Mouse (Mus musculus): ENCODE results near the gene Apbb2. TPM values are rescaled to one million over a fixed set of nuclear protein-coding genes. Genes with fewer than 3 reads are reported as not detected.

The Apbb2 gene
- polyA plus RNA-seq, 1 experiment from 2014 or later = 29.3 TPM

DNA sequence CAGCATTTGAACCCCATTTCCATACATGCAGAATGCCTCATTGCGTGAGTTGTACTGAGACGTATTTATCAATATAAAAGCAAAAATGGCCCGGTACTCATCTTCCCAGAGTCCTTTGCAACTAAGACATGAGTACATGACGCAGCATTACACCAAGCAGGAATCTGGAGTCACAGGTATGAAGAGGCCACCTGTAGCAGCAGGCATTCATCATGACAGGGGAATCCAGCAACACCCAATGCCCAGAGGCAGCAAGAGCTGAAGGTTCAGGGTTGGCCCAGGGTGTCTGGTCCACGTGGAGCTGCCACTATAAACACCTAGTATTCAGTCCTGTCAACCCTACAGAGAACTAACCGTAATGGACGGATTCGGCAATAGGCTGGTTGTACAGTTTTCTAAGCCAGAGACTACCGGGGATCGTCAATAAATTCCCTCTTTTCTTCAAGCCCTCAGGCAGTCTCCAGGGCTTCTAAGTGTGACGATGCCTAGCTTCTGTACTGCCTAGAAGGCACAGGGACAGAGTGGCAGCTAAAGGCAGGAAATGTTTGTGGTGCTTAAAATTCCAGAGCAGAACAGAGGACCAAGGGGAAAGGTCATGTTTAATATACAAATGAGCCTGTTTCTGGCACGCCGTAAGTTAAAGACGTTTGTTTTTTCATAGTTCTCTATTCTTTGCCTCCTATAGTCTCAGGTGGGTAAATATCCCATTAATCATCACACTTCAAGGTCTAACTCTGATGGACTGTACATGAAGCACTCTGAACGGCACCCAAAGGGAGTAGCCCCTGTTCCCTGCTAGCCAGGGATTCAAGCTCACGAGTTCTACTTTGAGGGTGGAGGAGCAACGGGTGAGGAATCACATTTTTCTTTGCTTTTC, 114.8 kb downstream of the Apbb2 start:
- Histone ChIP-seq H3K27me3 (replicated peaks) (no peaks in the 10 kb centered on the region), H3K9ac (peak overlapping the region; percentile 19), H3K4me3 (no peak overlapping the region), H3K9me3 (0 out of 2 replicates have a peak, but pooled peaks cover 6% of the 10 kb centered on the region), H3K4me2 (peak overlapping the region; percentile 45), H3K27ac (replicated peaks) (peak overlapping the region; percentile 60), H3K36me3 (0 out of 2 replicates have a peak, but pooled peaks cover 3% of the 10 kb centered on the region), H3K4me1 (peaks cover 28% of the 10 kb centered on the region)
- whole genome bisulfite sequencing = 40% methylated on average over 17 of the region's 17 CpGs
- no peak for ATAC-seq (ENCODE audit: extremely low read depth, insufficient number of reproducible peaks, low FRiP score, low TSS enrichment)

DNA sequence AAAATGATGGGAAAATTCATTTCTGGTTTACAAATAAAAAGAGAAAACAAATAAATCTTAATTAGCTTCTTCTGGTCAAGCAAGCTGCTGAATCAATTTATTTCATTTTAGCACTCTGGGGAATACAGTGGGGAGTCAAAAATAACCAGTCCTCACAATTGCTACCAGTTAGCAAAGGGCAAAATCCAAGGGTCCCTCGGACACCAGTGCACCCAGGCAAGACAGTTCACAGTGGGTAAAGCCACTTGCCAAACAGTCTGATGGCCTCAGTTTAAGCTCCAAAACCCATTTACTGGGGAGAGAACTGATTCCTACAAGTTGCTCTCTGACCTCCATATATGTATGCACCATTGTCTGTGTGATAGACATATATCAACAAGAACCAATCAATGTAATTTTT, 115.6 kb downstream of the Apbb2 start:
- Histone ChIP-seq H3K4me3 (no peak overlapping the region), H3K27me3 (replicated peaks) (no peaks in the 10 kb centered on the region), H3K9ac (no peak overlapping the region), H3K4me2 (no peak overlapping the region), H3K9me3 (0 out of 2 replicates have a peak, but pooled peaks cover 6% of the 10 kb centered on the region), H3K4me1 (peaks cover 32% of the 10 kb centered on the region), H3K27ac (replicated peaks) (no peak overlapping the region), H3K36me3 (0 out of 2 replicates have a peak, but pooled peaks cover 3% of the 10 kb centered on the region)
- WGBS = 83% methylated on average over 1 of the region's 1 CpGs
- no peak for ATAC-seq (ENCODE audit: extremely low read depth, insufficient number of reproducible peaks, low FRiP score, low TSS enrichment)

DNA sequence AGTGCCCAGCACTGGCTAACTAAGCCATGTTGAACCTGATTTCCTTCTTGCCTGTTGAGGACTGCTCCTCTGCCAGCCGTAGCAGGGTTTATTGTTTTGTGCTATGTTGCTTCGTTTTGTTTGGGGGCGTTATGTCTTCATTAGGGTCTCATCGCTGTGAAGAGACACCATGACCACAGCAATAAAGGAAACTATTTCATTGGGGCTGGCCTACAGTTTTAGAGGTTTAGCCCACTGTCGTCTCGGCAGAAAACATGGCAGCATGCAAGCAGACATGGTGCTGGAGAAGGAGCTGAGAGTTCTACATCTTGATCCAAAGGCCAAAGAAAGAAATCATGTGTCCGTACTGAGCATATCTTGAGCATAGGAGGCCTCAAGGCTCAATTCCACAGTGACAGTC, 119.0 kb downstream of the Apbb2 start:
- no peak overlapping the region for H3K9ac ChIP-seq
- H3K4me3 ChIP-seq = no peak overlapping the region
- no peak for ATAC-seq (ENCODE audit: extremely low read depth, insufficient number of reproducible peaks, low FRiP score, low TSS enrichment)
- H3K4me1 ChIP-seq = peaks cover 49% of the 10 kb centered on the region
- H3K27ac ChIP-seq (replicated peaks) = no peak overlapping the region
- 84% methylated on average over 7 of the region's 7 CpGs for WGBS
- 0 out of 2 replicates have a peak, but pooled peaks cover 6% of the 10 kb centered on the region for H3K9me3 ChIP-seq
- no peaks in the 10 kb centered on the region for H3K27me3 ChIP-seq (replicated peaks)
- no peak overlapping the region for H3K4me2 ChIP-seq
- H3K36me3 ChIP-seq = 0 out of 2 replicates have a peak, but pooled peaks cover 3% of the 10 kb centered on the region

DNA sequence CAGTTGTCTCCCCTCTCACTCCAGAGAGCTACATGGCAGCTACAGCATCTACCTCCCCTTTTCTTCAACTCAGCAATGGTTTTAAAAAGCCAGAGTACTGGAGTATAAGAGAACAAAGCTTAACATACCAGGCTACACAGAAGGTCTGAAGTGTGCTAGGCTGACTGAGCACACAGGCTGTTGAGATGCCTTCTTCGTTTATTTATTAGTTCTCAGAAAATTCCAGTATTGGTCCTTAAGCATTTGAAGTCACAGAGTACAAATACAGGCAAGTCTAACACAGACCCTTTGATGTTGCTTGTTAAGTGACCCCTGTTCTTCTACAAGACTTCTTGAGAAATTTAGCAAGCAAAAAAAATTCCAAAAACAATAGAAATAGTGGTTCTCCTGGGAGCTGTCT, 120.4 kb downstream of the Apbb2 start:
- no peak overlapping the region for H3K4me2 ChIP-seq
- WGBS = 74% methylated on average over 1 of the region's 1 CpGs
- H3K27ac ChIP-seq (replicated peaks) = no peak overlapping the region
- H3K9ac ChIP-seq = peak overlapping the region; percentile 44; the same call in 1 of the 2 replicates
- no peak overlapping the region for H3K4me3 ChIP-seq
- 0 out of 2 replicates have a peak, but pooled peaks cover 3% of the 10 kb centered on the region for H3K36me3 ChIP-seq
- no peaks in the 10 kb centered on the region for H3K27me3 ChIP-seq (replicated peaks)
- H3K9me3 ChIP-seq = 0 out of 2 replicates have a peak, but pooled peaks cover 6% of the 10 kb centered on the region
- H3K4me1 ChIP-seq = peaks cover 38% of the 10 kb centered on the region
- ATAC-seq (ENCODE audit: extremely low read depth, insufficient number of reproducible peaks, low FRiP score, low TSS enrichment) = no peak

DNA sequence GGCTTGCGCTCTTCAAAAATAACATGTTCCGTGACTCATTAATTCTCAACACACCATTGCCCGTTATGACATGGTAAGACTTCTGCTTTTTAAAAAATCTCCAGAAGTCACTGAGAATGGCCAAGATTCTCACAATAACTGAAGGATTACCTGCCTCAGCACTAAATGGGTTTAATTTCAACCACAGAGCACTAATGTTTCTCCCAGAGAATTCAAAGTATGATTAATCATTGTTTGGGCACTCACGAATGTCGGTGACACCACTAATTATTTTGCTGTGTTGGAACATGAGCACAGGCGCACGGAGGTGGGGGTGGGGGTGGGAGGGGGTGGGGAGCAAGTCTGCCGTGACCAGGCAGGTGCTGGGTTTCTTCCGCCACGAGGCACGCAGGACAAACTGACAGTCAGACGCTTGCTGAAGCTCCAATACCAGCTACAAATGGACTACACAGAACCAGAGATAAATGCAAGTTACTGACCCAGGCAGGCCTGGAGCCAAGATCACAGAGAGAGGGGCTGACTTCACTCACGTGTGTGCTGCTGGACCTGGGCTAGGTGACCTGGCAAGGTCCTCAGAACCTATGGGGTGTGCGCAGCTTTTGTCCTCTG, 121.0 kb downstream of the Apbb2 start:
- ATAC-seq (ENCODE audit: extremely low read depth, insufficient number of reproducible peaks, low FRiP score, low TSS enrichment) = no peak
- H3K27ac ChIP-seq (replicated peaks) = no peak overlapping the region
- peak overlapping the region; percentile 44; the same call in 1 of the 2 replicates for H3K9ac ChIP-seq
- H3K9me3 ChIP-seq = 0 out of 2 replicates have a peak, but pooled peaks cover 6% of the 10 kb centered on the region
- peaks cover 41% of the 10 kb centered on the region for H3K4me1 ChIP-seq
- WGBS = 63% methylated on average over 14 of the region's 14 CpGs
- no peak overlapping the region for H3K4me3 ChIP-seq
- H3K36me3 ChIP-seq = 0 out of 2 replicates have a peak, but pooled peaks cover 3% of the 10 kb centered on the region
- H3K4me2 ChIP-seq = no peak overlapping the region
- no peaks in the 10 kb centered on the region for H3K27me3 ChIP-seq (replicated peaks)

DNA sequence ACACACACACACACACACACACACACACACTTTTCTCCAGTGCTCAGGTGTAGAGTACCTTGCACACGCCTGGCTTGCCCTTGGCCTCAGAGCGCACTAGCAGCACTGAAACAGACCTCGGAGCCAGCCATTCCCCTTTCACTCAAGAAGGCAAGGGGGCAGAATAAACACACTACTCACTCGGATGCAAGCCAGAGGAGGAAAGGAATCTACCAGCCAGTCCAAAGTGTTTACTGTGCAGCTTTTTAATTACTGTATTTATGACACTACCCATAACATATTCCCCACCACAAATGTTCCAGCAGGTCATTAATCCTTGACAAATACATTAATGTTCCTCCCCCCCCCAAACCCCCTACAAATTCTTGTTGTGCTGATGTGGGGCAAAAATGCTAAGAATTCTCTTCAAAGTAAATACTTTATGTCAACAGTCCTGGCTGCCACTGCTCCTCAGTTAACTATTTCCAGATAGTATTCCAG, 121.7 kb downstream of the Apbb2 start:
- peaks cover 46% of the 10 kb centered on the region for H3K4me1 ChIP-seq
- H3K27me3 ChIP-seq (replicated peaks) = no peaks in the 10 kb centered on the region
- ATAC-seq (ENCODE audit: extremely low read depth, insufficient number of reproducible peaks, low FRiP score, low TSS enrichment) = no peak
- H3K27ac ChIP-seq (replicated peaks) = no peak overlapping the region
- H3K4me2 ChIP-seq = no peak overlapping the region
- 33% methylated on average over 4 of the region's 4 CpGs for WGBS
- H3K4me3 ChIP-seq = no peak overlapping the region
- 0 out of 2 replicates have a peak, but pooled peaks cover 6% of the 10 kb centered on the region for H3K9me3 ChIP-seq
- H3K36me3 ChIP-seq = 0 out of 2 replicates have a peak, but pooled peaks cover 3% of the 10 kb centered on the region
- no peak overlapping the region for H3K9ac ChIP-seq

DNA sequence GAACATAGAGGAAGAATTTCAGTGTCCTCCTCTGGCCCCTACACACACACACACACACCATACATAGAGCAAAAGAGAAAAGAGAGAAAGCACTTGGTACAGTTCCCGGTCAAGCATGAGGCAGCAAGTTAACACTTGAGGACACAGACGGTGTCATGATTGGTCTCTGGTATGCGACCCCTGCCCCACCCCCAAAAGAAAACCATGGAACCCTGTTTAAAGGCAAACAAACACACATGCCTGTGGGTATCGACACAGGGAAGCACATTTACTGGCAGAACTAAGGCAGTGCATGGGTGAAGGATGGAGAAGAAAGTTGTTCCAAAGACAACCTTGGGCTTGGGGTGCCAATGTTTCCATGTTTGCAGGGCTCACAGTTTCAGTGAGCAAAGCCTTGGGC, 123.9 kb downstream of the Apbb2 start:
- ATAC-seq (ENCODE audit: extremely low read depth, insufficient number of reproducible peaks, low FRiP score, low TSS enrichment) = no peak
- no peaks in the 10 kb centered on the region for H3K36me3 ChIP-seq

DNA sequence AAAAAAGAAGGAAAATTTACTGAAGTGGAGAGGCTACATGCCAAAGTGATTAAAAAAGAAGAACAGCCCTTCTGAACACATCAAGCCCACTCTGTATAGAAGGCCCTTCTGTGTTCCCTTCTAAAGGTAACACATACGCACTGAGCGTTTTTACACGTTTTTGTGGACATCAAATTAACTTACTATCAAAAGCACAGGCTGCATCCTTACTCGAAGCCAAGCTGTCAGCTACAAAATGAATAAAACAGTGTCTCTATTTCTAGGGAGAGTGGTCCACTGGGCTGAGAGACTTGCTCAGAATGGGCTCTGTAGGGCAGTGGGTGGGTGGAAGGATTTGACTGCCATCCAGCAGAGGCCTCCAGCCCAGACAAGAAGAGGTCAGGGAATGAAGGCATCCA, 126.0 kb downstream of the Apbb2 start:
- peaks cover 54% of the 10 kb centered on the region for H3K4me1 ChIP-seq
- no peak overlapping the region for H3K4me3 ChIP-seq
- no peak for ATAC-seq (ENCODE audit: extremely low read depth, insufficient number of reproducible peaks, low FRiP score, low TSS enrichment)
- 78% methylated on average over 4 of the region's 4 CpGs for WGBS
- no peak overlapping the region for H3K9ac ChIP-seq
- no peak overlapping the region for H3K27ac ChIP-seq (replicated peaks)
- H3K9me3 ChIP-seq = no peaks in the 10 kb centered on the region
- no peaks in the 10 kb centered on the region for H3K27me3 ChIP-seq (replicated peaks)
- H3K36me3 ChIP-seq = no peaks in the 10 kb centered on the region
- H3K4me2 ChIP-seq = no peak overlapping the region

More for the DNA sequence above, 123.9 kb downstream of the Apbb2 start:
- H3K4me3 ChIP-seq = no peak overlapping the region
- no peak overlapping the region for H3K4me2 ChIP-seq
- no peaks in the 10 kb centered on the region for H3K9me3 ChIP-seq
- H3K4me1 ChIP-seq = peaks cover 60% of the 10 kb centered on the region
- no peaks in the 10 kb centered on the region for H3K27me3 ChIP-seq (replicated peaks)
- H3K9ac ChIP-seq = no peak overlapping the region
- WGBS = 47% methylated on average over 4 of the region's 4 CpGs
- no peak overlapping the region for H3K27ac ChIP-seq (replicated peaks)

DNA sequence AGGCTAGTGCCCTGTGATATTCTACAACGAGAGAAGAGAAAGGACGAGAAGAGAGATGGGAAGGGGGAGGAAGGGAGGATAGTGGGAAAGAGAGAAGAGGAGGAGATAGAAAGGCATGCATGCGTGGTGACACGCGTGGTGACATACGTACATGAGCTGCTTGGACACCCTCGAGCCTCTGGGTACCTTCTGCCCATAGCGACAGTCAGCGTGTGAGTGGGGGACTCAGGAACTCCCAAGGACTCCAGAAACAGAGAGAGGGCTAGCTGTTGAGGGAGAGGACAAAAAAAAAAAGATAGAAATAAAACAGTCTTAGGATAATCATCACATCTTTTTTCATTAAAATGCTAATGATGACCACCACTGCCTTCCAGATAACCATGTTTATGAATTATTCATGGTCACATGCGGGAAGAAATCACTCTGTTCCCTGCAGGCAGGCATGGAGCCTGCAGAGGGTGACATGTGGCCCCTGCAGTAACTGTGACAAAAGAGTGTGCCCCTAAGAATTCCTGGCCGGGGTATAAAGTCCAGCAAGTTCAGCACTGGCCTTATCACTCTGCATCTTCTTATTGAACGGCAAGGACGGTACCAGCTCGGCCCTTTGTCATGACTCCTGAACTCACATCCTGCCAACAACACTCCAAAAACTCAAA, 126.5 kb downstream of the Apbb2 start:
- H3K9me3 ChIP-seq = no peaks in the 10 kb centered on the region
- H3K27ac ChIP-seq (replicated peaks) = no peak overlapping the region
- 78% methylated on average over 14 of the region's 14 CpGs for WGBS
- H3K9ac ChIP-seq = no peak overlapping the region
- no peak overlapping the region for H3K4me3 ChIP-seq
- no peaks in the 10 kb centered on the region for H3K36me3 ChIP-seq
- no peak for ATAC-seq (ENCODE audit: extremely low read depth, insufficient number of reproducible peaks, low FRiP score, low TSS enrichment)
- H3K4me1 ChIP-seq = peaks cover 48% of the 10 kb centered on the region
- no peaks in the 10 kb centered on the region for H3K27me3 ChIP-seq (replicated peaks)
- H3K4me2 ChIP-seq = no peak overlapping the region

DNA sequence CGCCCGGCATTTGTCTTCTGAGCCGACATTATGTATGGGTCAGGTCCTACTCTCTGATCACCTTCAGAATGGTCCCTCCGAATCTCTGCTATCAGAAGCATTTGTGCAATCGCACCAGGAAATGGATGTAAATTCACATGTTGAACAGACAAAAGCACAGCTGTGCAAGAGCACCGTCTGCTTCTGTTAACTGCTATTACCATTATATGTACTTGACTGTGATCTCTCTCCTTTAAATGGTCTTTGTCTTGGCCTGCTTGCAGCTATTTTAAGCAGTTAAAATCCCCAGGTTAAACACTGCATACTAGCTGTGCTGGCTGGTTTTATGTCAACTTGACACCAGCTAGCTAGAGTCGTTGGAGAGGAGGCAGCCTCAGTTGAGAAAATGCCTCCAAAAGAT, 132.6 kb downstream of the Apbb2 start:
- 55% methylated on average over 7 of the region's 7 CpGs for WGBS
- no peaks in the 10 kb centered on the region for H3K27me3 ChIP-seq (replicated peaks)
- ATAC-seq (ENCODE audit: extremely low read depth, insufficient number of reproducible peaks, low FRiP score, low TSS enrichment) = no peak
- no peaks in the 10 kb centered on the region for H3K9me3 ChIP-seq
- H3K9ac ChIP-seq = no peak overlapping the region
- peak overlapping the region; percentile 16; the same call in 1 of the 2 replicates for H3K27ac ChIP-seq (replicated peaks)
- no peak overlapping the region for H3K4me2 ChIP-seq
- H3K4me1 ChIP-seq = peaks cover 29% of the 10 kb centered on the region
- no peaks in the 10 kb centered on the region for H3K36me3 ChIP-seq
- H3K4me3 ChIP-seq = no peak overlapping the region

DNA sequence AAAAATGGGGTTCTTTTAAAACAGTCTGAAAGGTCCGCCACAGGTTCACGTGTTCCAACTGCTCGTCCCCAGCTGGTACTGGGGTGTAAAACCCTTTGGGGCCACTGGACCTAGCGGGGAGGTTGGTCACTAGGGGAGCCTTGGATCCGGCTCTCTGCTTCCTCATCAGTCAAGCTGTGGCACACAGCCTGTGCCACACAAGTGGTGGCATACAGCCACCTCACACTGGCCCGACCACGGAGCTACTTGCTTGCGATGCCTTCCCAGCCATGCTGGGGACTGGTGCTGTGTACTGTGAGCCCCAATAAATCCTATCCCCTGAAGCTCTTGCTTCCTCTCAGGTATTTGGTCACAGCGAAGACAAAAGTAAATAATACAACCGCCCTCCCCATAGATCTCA, 142.3 kb downstream of the Apbb2 start:
- Histone ChIP-seq H3K36me3 (peaks cover 5% of the 10 kb centered on the region), H3K4me2 (no peak overlapping the region), H3K27ac (replicated peaks) (no peak overlapping the region), H3K9me3 (no peaks in the 10 kb centered on the region), H3K9ac (no peak overlapping the region), H3K27me3 (replicated peaks) (no peaks in the 10 kb centered on the region), H3K4me3 (no peak overlapping the region), H3K4me1 (peaks cover 17% of the 10 kb centered on the region; the same call in 1 of the 2 replicates)
- no peak for ATAC-seq (ENCODE audit: extremely low read depth, insufficient number of reproducible peaks, low FRiP score, low TSS enrichment)
- WGBS = 82% methylated on average over 10 of the region's 10 CpGs
